Mouse (Mus musculus): Measurements from ENCODE around the gene Klk1b4.

Gene Klk1b4

DNA sequence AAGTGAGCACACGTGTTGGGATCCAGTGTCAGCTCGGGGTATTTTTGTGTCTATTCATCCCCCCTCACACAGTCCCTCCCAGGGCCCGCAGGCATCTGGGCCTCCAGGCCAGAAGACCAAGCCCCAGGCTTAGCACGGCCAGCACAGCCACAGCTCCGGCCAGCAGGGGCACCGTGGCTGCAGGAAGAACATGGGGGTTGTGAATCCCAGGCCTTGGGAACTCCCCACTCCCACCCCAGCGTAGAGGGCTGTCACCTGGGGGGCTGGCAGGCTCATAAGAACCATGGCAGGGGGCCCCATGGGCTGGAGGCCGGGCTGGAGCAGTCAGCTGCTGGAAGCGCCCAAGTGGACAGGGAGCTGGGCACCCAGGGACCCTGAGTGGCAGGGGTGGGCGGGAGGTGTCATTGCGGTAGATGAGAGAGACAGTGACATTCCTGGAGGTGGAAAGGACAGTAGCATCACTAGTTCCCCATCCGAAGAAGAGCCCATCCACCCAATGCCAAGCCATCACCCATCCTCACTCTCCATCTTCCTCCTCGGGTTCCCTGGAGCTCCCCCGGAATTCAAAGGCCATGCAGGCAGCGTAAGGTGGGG is 45.9 kb downstream of the Klk1b4 start:
- no peak for DNase-seq (ENCODE audit: low read depth, low spot score)

- no peak for DNase-seq (ENCODE audit: low read depth, low spot score)
These were observed 47.7 kb downstream of the Klk1b4 start for GRCm38 (mm10) chr7:44254930-44255329.

DNA sequence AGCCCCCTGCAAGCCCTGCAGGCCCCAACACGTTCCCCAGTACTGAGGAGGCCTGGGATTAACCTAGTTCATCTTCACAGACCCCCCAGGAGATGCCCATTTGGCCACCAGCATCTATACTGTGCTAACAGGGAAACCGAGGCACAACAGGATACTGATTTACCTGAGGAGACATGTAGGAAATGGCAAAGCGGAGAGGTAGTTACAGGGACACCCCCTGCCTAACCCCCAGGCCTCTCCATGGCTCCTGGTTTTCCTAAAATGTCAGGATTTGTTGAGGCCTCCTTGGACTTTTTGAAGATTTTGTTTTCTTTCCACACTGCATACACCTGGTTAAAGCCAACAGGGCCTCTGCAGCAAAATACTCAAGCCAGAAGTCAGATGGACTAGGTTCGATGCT is 50.0 kb downstream of the Klk1b4 start, which contains the start of gene Acp4:
Gene Acp4 (minus strand): TSS at position 101 of the 400 bp plus-strand sequence.
- no peak for DNase-seq (ENCODE audit: low read depth, low spot score)

GRCm38 (mm10) chr7:44260410-44260809 is 53.2 kb downstream of the Klk1b4 start:
- DNase-seq (ENCODE audit: low read depth, low spot score) = no peak

DNA sequence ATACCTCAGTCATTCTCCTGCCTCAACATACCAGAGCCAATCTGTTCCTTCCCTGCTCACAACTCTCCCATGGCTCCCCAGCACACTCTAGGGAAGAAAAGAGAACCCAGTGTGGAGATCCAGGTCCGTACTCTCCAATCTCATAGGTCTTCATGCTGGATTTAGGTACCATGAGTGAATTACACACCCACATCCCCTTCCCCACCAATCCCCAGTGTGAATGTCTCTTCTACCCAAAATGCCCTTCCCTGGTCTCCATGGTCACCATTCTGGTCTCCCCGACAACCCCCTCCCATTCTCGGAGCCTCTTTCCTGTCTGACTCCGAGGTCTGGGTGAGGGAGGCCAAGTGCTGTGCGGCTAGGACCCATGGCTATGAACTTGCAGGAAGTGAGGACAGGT is 53.9 kb downstream of the Klk1b4 start, which contains the start of gene Gm15517:
Gene Gm15517 (plus strand): TSS at position 301 of the 400 bp plus-strand sequence.
- no peak for DNase-seq (ENCODE audit: low read depth, low spot score)

Data from telencephalon, adult 2 months (tissue).